Comparison of ENCODE assay signal across 16 mouse cellular contexts in the genomic region with DNA sequence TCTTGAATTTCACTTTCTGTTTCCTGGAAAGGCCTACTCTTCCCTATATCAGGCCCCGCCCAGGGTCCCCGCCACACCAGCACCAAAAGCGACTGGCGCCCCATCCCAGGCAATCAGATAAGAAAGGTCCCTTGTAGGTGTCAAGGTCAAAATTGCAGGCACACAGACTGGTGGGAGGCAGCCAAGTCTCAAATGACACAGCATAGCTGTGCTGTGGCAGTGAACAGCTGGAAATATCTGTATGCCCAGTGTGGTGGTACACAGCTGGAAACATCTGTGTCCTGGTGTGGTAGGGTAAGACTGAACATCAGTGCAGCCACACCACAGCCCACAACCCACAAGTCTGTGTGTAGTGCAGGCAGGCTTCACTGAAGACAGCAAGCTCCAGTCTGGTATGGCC. TPM values are rescaled to one million over a fixed set of nuclear protein-coding genes. Genes with fewer than 3 reads are reported as not detected.
DNase-seq lines count a peak whose midpoint lies in the region; ATAC-seq and TF ChIP-seq lines count a peak whose summit lies in the region.
"Had no signal": no experiment of that assay in that cellular context is flagged by ENCODE, and none has a peak within 500 bp of the region (broad histone marks: within the 10 kb centered on the region; RNA-seq: fewer than 3 reads in every experiment).

No protein-coding gene starts in this region.

- intact Hi-C loops in heart, postnatal 25 days (cut with DNase I), result no loop called here

- no peak overlapping the region for H3K4me3 ChIP-seq in heart, embryonic 15.5 days
- H3K4me3 ChIP-seq in liver, postnatal 0 days (ENCODE audit: low read depth, low read length), result no peak overlapping the region
- H3K4me3 ChIP-seq: forebrain, embryonic 13.5 days; layer of hippocampus, adult 2 months; limb, embryonic 15.5 days had no signal

- TF ChIP-seq CTCF in liver, postnatal 0 days (IDR thresholded peaks at IDR 0.05; ENCODE audit: low read depth), result no peak

- ATAC-seq in heart, embryonic 15.5 days (replicated peaks; ENCODE audit: insufficient number of reproducible peaks, insufficient read depth, low FRiP score, low read depth), result no peak
- peak; percentile 25; the same call in 1 of the 2 replicates for ATAC-seq in liver, postnatal 0 days
- ATAC-seq: forebrain, embryonic 13.5 days had no signal

- no peaks in the 10 kb centered on the region for H3K9me3 ChIP-seq in heart, embryonic 15.5 days (replicated peaks)
- no peaks in the 10 kb centered on the region for H3K9me3 ChIP-seq in liver, postnatal 0 days (ENCODE audit: low read length)
- H3K9me3 ChIP-seq: forebrain, embryonic 13.5 days; limb, embryonic 15.5 days had no signal

- peaks cover 23% of the 10 kb centered on the region for H3K4me1 ChIP-seq in heart, embryonic 15.5 days (replicated peaks)
- peaks cover 12% of the 10 kb centered on the region for H3K4me1 ChIP-seq in liver, postnatal 0 days (ENCODE audit: insufficient read depth)
- H3K4me1 ChIP-seq: forebrain, embryonic 13.5 days; limb, embryonic 15.5 days had no signal

- WGBS in heart, embryonic 15.5 days, result 45% methylated on average over 4 of the region's 4 CpGs
- 38% methylated on average over 4 of the region's 4 CpGs for WGBS in liver, postnatal 0 days (ENCODE audit: insufficient replicate concordance)

- H3K27ac ChIP-seq in heart, embryonic 15.5 days, result peak overlapping the region; percentile 14
- H3K27ac ChIP-seq in liver, postnatal 0 days (ENCODE audit: low read depth), result no peak overlapping the region
- H3K27ac ChIP-seq: forebrain, embryonic 13.5 days; hindbrain, embryonic 14.5 days; layer of hippocampus, adult 2 months; limb, embryonic 15.5 days had no signal

- no peak overlapping the region for H3K9ac ChIP-seq in heart, embryonic 15.5 days
- no peak overlapping the region for H3K9ac ChIP-seq in liver, postnatal 0 days (replicated peaks)
- H3K9ac ChIP-seq: forebrain, embryonic 13.5 days; hindbrain, embryonic 14.5 days; limb, embryonic 15.5 days had no signal

- no peaks in the 10 kb centered on the region for H3K36me3 ChIP-seq in heart, embryonic 15.5 days
- no peaks in the 10 kb centered on the region for H3K36me3 ChIP-seq in liver, postnatal 0 days (replicated peaks; ENCODE audit: insufficient read depth, low read length)
- H3K36me3 ChIP-seq: limb, embryonic 15.5 days had no signal

- no peak for DNase-seq in heart, postnatal 25 days (ENCODE audit: low spot score)
- peak; percentile 85 for DNase-seq in 416B (ENCODE audit: low read depth)
- DNase-seq in adrenal gland, postnatal 14 days, result peak; percentile 56
- DNase-seq in liver, postnatal 0 days, result no peak
- DNase-seq in cerebellum, postnatal 14 days, result no peak
- no peak for DNase-seq in layer of hippocampus, adult 18-20 months (ENCODE audit: low spot score in 2 of 2)
- no peak for DNase-seq in testis, postnatal 10 days (ENCODE audit: low spot score)
- DNase-seq: embryo, embryonic 11 days had no signal

- H3K27me3 ChIP-seq in heart, embryonic 15.5 days, result no peaks in the 10 kb centered on the region
- H3K27me3 ChIP-seq in liver, postnatal 0 days (ENCODE audit: insufficient read depth, low read length), result no peaks in the 10 kb centered on the region
- H3K27me3 ChIP-seq: forebrain, embryonic 13.5 days; limb, embryonic 15.5 days had no signal

- no peak overlapping the region for H3K4me2 ChIP-seq in heart, embryonic 15.5 days
- no peak overlapping the region for H3K4me2 ChIP-seq in liver, postnatal 0 days (ENCODE audit: low read depth, low read length)
- H3K4me2 ChIP-seq: forebrain, embryonic 13.5 days; hindbrain, embryonic 14.5 days; limb, embryonic 15.5 days had no signal

- TF ChIP-seq EP300 in liver, postnatal 0 days (IDR thresholded peaks at IDR 0.05; ENCODE audit: low read depth), result no peak

RNA-seq across cellular contexts. Expression of gene Gm11172, which starts 2.1 kb away (rescaled TPM):
- not detected in 2 replicates for polyA plus RNA-seq in heart, embryonic 15.5 days (2015; fragmentation: Nextera tagmentation; extraction: Ambion mirVana)
- total RNA-seq in heart, postnatal 25 days (2021), result not detected
- not detected in 2 replicates for total RNA-seq in adrenal gland, postnatal 14 days (2021)
- not detected in 2 replicates for polyA plus RNA-seq in liver, postnatal 0 days (2015; fragmentation: Nextera tagmentation; extraction: Ambion mirVana)
- total RNA-seq in layer of hippocampus, adult 18-20 months (2021), result not detected
- total RNA-seq: layer of hippocampus, adult 2 months; monocyte, adult 5-6 weeks had no signal
- polyA plus RNA-seq: forebrain, embryonic 13.5 days; gonadal fat pad, adult 2 months; hindbrain, embryonic 14.5 days; limb, embryonic 15.5 days; spleen, adult 2 months had no signal

RNA-seq across cellular contexts. Expression of gene Prm1, which starts 9.2 kb away (rescaled TPM):
- polyA plus RNA-seq in heart, embryonic 15.5 days (2015; fragmentation: Nextera tagmentation; extraction: Ambion mirVana), result 0.30 TPM in 1 of 2 replicates, not detected in the other
- not detected for total RNA-seq in heart, postnatal 25 days (2021)
- total RNA-seq in adrenal gland, postnatal 14 days (2021), result not detected in 2 replicates
- not detected in 2 replicates for polyA plus RNA-seq in liver, postnatal 0 days (2015; fragmentation: Nextera tagmentation; extraction: Ambion mirVana)
- not detected for total RNA-seq in layer of hippocampus, adult 18-20 months (2021)
- total RNA-seq: layer of hippocampus, adult 2 months had no signal
- polyA plus RNA-seq: forebrain, embryonic 13.5 days had no signal

RNA-seq across cellular contexts. Expression of gene Prm2, which starts 18.9 kb away (rescaled TPM):
- not detected in 2 replicates for polyA plus RNA-seq in heart, embryonic 15.5 days (2015; fragmentation: Nextera tagmentation; extraction: Ambion mirVana)
- not detected for total RNA-seq in heart, postnatal 25 days (2021)
- total RNA-seq in adrenal gland, postnatal 14 days (2021), result not detected in 2 replicates
- polyA plus RNA-seq in liver, postnatal 0 days (2015; fragmentation: Nextera tagmentation; extraction: Ambion mirVana), result not detected in 2 replicates
- total RNA-seq in layer of hippocampus, adult 18-20 months (2021), result not detected
- total RNA-seq: layer of hippocampus, adult 2 months had no signal
- polyA plus RNA-seq: forebrain, embryonic 13.5 days; hindbrain, embryonic 14.5 days; limb, embryonic 15.5 days; spleen, adult 2 months had no signal

RNA-seq across cellular contexts. Expression of gene Rmi2, which starts 20.0 kb away (rescaled TPM):
- 2.1 and 3.5 TPM in 2 replicates for polyA plus RNA-seq in heart, embryonic 15.5 days (2015; fragmentation: Nextera tagmentation; extraction: Ambion mirVana)
- total RNA-seq in heart, postnatal 25 days (2021), result under 1 TPM; 0.56 to 0.62 TPM
- 1.5 and 1.6 TPM in 2 replicates for total RNA-seq in adrenal gland, postnatal 14 days (2021)
- polyA plus RNA-seq in liver, postnatal 0 days (2015; fragmentation: Nextera tagmentation; extraction: Ambion mirVana), result 1.1 TPM in 2 replicates
- total RNA-seq in layer of hippocampus, adult 18-20 months (2021), result not detected
- total RNA-seq: monocyte, adult 5-6 weeks had no signal

RNA-seq across cellular contexts. Expression of gene Prm3, which starts 24.1 kb away (rescaled TPM):
- polyA plus RNA-seq in heart, embryonic 15.5 days (2015; fragmentation: Nextera tagmentation; extraction: Ambion mirVana), result not detected in 2 replicates
- not detected for total RNA-seq in heart, postnatal 25 days (2021)
- not detected in 2 replicates for total RNA-seq in adrenal gland, postnatal 14 days (2021)
- not detected in 2 replicates for polyA plus RNA-seq in liver, postnatal 0 days (2015; fragmentation: Nextera tagmentation; extraction: Ambion mirVana)
- not detected for total RNA-seq in layer of hippocampus, adult 18-20 months (2021)
- total RNA-seq: layer of hippocampus, adult 2 months; monocyte, adult 5-6 weeks had no signal
- polyA plus RNA-seq: forebrain, embryonic 13.5 days; hindbrain, embryonic 14.5 days; limb, embryonic 15.5 days; spleen, adult 2 months had no signal

Comparison
In these comparisons a context has a peak if more than half of its experiments do, and no peak if none do; other contexts are left out.
1. DNase-seq: peak in 416B (single experiment) and adrenal gland, postnatal 14 days (single experiment); none in heart, postnatal 25 days (single experiment), liver, postnatal 0 days (single experiment), cerebellum, postnatal 14 days (0 of 2), layer of hippocampus, adult 18-20 months (0 of 2) and testis, postnatal 10 days (single experiment).